Mouse (Mus musculus) MEL (cell line): ENCODE results near the gene Rgl1.

Experiments used
- CTCF ChIP-seq, 3 experiments: IDR thresholded peaks in 2 of 3; conservative IDR thresholded peaks in 1 of 3; 2 replicates each; pipeline ENCODE4 v1.5.1; 2011 to 2012; ENCODE audit warnings: low read length in 3 of 3, low read depth in 2 of 3, mild to moderate bottlenecking in 2 of 3, improper control_type of control experiment in 1 of 3, inconsistent platforms in 1 of 3, mixed read lengths in 1 of 3, moderate library complexity in 1 of 3; ENCODE audit not compliant: control insufficient read depth in 1 of 3, insufficient read depth in 1 of 3, poor library complexity in 1 of 3, severe bottlenecking in 1 of 3
- ELF1 ChIP-seq: IDR thresholded peaks from 2 replicates; pipeline ENCODE4 v1.6.1; 2014; ENCODE audit warnings: low read depth, mild to moderate bottlenecking, inconsistent platforms, low read length, improper control_type of control experiment, moderate library complexity
- EP300 ChIP-seq, 2 experiments: IDR thresholded peaks; 2 replicates each; pipeline ENCODE4 v1.6.1; 2011; ENCODE audit warnings: improper control_type of control experiment in 2 of 2, low read length in 2 of 2, low read depth in 1 of 2, mild to moderate bottlenecking in 1 of 2
- GABPA ChIP-seq: IDR thresholded peaks from 2 replicates; pipeline ENCODE4 v1.6.1; 2012; ENCODE audit warnings: low read depth, mild to moderate bottlenecking, inconsistent platforms, low read length, improper control_type of control experiment, moderate library complexity
- GATA1 ChIP-seq: IDR thresholded peaks from 2 replicates; pipeline ENCODE4 v1.6.1; 2011; ENCODE audit warnings: low read depth, low read length, improper control_type of control experiment
- JUND ChIP-seq: IDR thresholded peaks from 2 replicates; pipeline ENCODE4 v1.6.1; 2011; ENCODE audit warnings: low read depth, mild to moderate bottlenecking, improper control_type of control experiment, low read length
- MAX ChIP-seq: IDR thresholded peaks from 2 replicates; pipeline ENCODE4 v1.6.1; 2011; ENCODE audit warnings: low read length, improper control_type of control experiment
- POLR2A ChIP-seq, 2 experiments: IDR thresholded peaks; 2 replicates each; pipeline ENCODE4 v1.6.1; 2011 to 2012; ENCODE audit warnings: low read length in 2 of 2, mild to moderate bottlenecking in 2 of 2, control low read depth in 1 of 2, improper control_type of control experiment in 1 of 2, low read depth in 1 of 2, moderate library complexity in 1 of 2; ENCODE audit not compliant: control insufficient read depth in 1 of 2, insufficient read depth in 1 of 2, poor library complexity in 1 of 2
- RCOR1 ChIP-seq: IDR thresholded peaks from 2 replicates; pipeline ENCODE4 v1.6.1; 2012; ENCODE audit warnings: low read depth, mild to moderate bottlenecking, inconsistent platforms, low read length, improper control_type of control experiment
- TAL1 ChIP-seq: IDR thresholded peaks from 2 replicates; pipeline ENCODE4 v1.6.1; 2012; ENCODE audit warnings: mild to moderate bottlenecking, inconsistent platforms, low read length, moderate library complexity, mixed read lengths
- USF2 ChIP-seq, 2 experiments: IDR thresholded peaks; 2 replicates each; pipeline ENCODE4 v1.6.1; 2011 to 2012; ENCODE audit warnings: improper control_type of control experiment in 2 of 2, low read length in 2 of 2, borderline replicate concordance in 1 of 2, inconsistent platforms in 1 of 2, low read depth in 1 of 2, mild to moderate bottlenecking in 1 of 2; ENCODE audit not compliant: insufficient read depth in 1 of 2

DNA sequence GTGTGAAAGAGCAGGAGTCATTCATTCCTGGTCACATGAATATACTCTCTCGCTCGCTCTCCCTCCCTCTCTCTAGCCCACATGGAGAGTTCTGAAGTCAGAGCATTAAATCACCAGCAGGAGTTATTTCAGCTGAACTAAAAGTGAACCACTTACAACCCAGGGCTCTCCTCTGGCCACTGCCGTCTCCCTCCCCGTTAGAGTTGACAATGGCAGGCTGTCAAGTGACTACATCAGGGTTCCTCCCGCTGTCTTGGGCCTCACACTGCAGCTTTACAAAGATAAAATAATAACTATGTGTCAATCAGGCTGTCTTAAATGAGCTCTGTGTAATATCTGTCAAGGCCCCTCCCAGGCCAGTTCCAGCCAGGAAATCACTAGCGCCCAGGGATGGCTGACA, 63.2 kb downstream of the Rgl1 start:
- no peak for TF ChIP-seq JUND
- no peak for TF ChIP-seq EP300 (IDR thresholded peaks at IDR 0.05; ENCODE audit: low read depth in 1 of 2, low read length in 2 of 2)
- TF ChIP-seq CTCF (IDR thresholded peaks at IDR 0.05 in 2 of 3, conservative IDR thresholded peaks at IDR 0.05 in 1 of 3; ENCODE audit: control insufficient read depth in 1 of 3, insufficient read depth in 1 of 3, low read depth in 2 of 3, low read length in 3 of 3, poor library complexity in 1 of 3, severe bottlenecking in 1 of 3) = no peak
- TF ChIP-seq TAL1 = no peak
- no peak for TF ChIP-seq RCOR1
- TF ChIP-seq POLR2A (IDR thresholded peaks at IDR 0.05; ENCODE audit: control insufficient read depth in 1 of 2, insufficient read depth in 1 of 2, low read depth in 1 of 2, low read length in 2 of 2, poor library complexity in 1 of 2) = no peak
- TF ChIP-seq GATA1 = no peak
- no peak for TF ChIP-seq MAX
- TF ChIP-seq ELF1 = no peak
- TF ChIP-seq GABPA = no peak
- no peak for TF ChIP-seq USF2 (IDR thresholded peaks at IDR 0.05; ENCODE audit: borderline replicate concordance in 1 of 2, insufficient read depth in 1 of 2, low read depth in 1 of 2, low read length in 2 of 2)
